ENCODE assay signal across 8 mouse cellular contexts in genomic region chr8:128415730-128416684, GRCm38 (mm10). TPM values are rescaled to one million over a fixed set of nuclear protein-coding genes. Genes with fewer than 3 reads are reported as not detected.
DNase-seq lines count a peak whose midpoint lies in the region; ATAC-seq and TF ChIP-seq lines count a peak whose summit lies in the region.

No protein-coding gene starts in this region.

- peaks cover 35% of the 10 kb centered on the region for H3K4me1 ChIP-seq in hindbrain, embryonic 10.5 days (replicated peaks)
- H3K4me1 ChIP-seq in hindbrain, embryonic 11.5 days (replicated peaks; ENCODE audit: control insufficient read depth, insufficient read depth, low read length) = peaks cover 7% of the 10 kb centered on the region; the same call in 1 of the 2 replicates
- peaks cover 32% of the 10 kb centered on the region for H3K4me1 ChIP-seq in forebrain, embryonic 16.5 days (replicated peaks; ENCODE audit: control insufficient read depth, insufficient read depth, low read length)
- H3K4me1 ChIP-seq in midbrain, embryonic 15.5 days = peaks cover 32% of the 10 kb centered on the region

- no peaks in the 10 kb centered on the region for H3K36me3 ChIP-seq in hindbrain, embryonic 10.5 days
- no peaks in the 10 kb centered on the region for H3K36me3 ChIP-seq in hindbrain, embryonic 11.5 days (ENCODE audit: control insufficient read depth, insufficient read depth, low read length)
- no peaks in the 10 kb centered on the region for H3K36me3 ChIP-seq in forebrain, embryonic 16.5 days (ENCODE audit: control insufficient read depth, insufficient read depth)
- no peaks in the 10 kb centered on the region for H3K36me3 ChIP-seq in midbrain, embryonic 15.5 days (replicated peaks)

- H3K27ac ChIP-seq in hindbrain, embryonic 10.5 days = peak overlapping the region; percentile 59; the same call in 1 of the 2 replicates
- no peak overlapping the region for H3K27ac ChIP-seq in hindbrain, embryonic 11.5 days (ENCODE audit: low read depth, low read length)
- H3K27ac ChIP-seq in forebrain, embryonic 16.5 days (ENCODE audit: low read length) = peak overlapping the region; percentile 1
- no peak overlapping the region for H3K27ac ChIP-seq in layer of hippocampus, adult 2 months
- peak overlapping the region; percentile 61 for H3K27ac ChIP-seq in midbrain, embryonic 15.5 days

- H3K9me3 ChIP-seq in hindbrain, embryonic 10.5 days = no peaks in the 10 kb centered on the region
- no peaks in the 10 kb centered on the region for H3K9me3 ChIP-seq in hindbrain, embryonic 11.5 days (ENCODE audit: control insufficient read depth, low read length)
- no peaks in the 10 kb centered on the region for H3K9me3 ChIP-seq in forebrain, embryonic 16.5 days (ENCODE audit: control insufficient read depth, low read length)
- no peaks in the 10 kb centered on the region for H3K9me3 ChIP-seq in midbrain, embryonic 15.5 days

- no peak for TF ChIP-seq CTCF in layer of hippocampus, adult 2 months (conservative IDR thresholded peaks at IDR 0.05)

- H3K4me2 ChIP-seq in hindbrain, embryonic 11.5 days (replicated peaks; ENCODE audit: low read depth, low read length) = no peak overlapping the region
- H3K4me2 ChIP-seq in forebrain, embryonic 16.5 days (ENCODE audit: low read length) = no peak overlapping the region
- no peak overlapping the region for H3K4me2 ChIP-seq in midbrain, embryonic 15.5 days

- DNase-seq in hindbrain, embryonic 10.5 days (ENCODE audit: low spot score) = no peak
- DNase-seq in hindbrain, embryonic 11.5 days (ENCODE audit: low spot score) = no peak
- peak; percentile 41 to 60 for DNase-seq in layer of hippocampus, adult 2 months (ENCODE audit: low spot score in 2 of 2)
- no peak for DNase-seq in urinary bladder, postnatal 25 days (ENCODE audit: low spot score)
- no peak for DNase-seq in embryo, embryonic 10.5 days (ENCODE audit: low spot score)
- DNase-seq in Muller cell, postnatal 12 days (ENCODE audit: inconsistent ontology term) = no peak

- H3K9ac ChIP-seq in hindbrain, embryonic 11.5 days (ENCODE audit: low read depth, low read length) = no peak overlapping the region
- H3K9ac ChIP-seq in forebrain, embryonic 16.5 days (replicated peaks; ENCODE audit: low read depth, low read length) = no peak overlapping the region
- H3K9ac ChIP-seq in midbrain, embryonic 15.5 days = no peak overlapping the region

- H3K4me3 ChIP-seq in hindbrain, embryonic 10.5 days = no peak overlapping the region
- H3K4me3 ChIP-seq in hindbrain, embryonic 11.5 days (ENCODE audit: low read depth, low read length) = no peak overlapping the region
- no peak overlapping the region for H3K4me3 ChIP-seq in forebrain, embryonic 16.5 days (replicated peaks; ENCODE audit: low read length)
- no peak overlapping the region for H3K4me3 ChIP-seq in layer of hippocampus, adult 2 months
- no peak overlapping the region for H3K4me3 ChIP-seq in midbrain, embryonic 15.5 days

- ATAC-seq in hindbrain, embryonic 11.5 days (ENCODE audit: low FRiP score) = no peak
- ATAC-seq in forebrain, embryonic 16.5 days = peak; percentile 88
- ATAC-seq in midbrain, embryonic 15.5 days (replicated peaks) = peak; percentile 77

- H3K27me3 ChIP-seq in hindbrain, embryonic 10.5 days (ENCODE audit: insufficient read depth, poor library complexity, severe bottlenecking) = no peaks in the 10 kb centered on the region
- no peaks in the 10 kb centered on the region for H3K27me3 ChIP-seq in hindbrain, embryonic 11.5 days (ENCODE audit: control insufficient read depth, insufficient read depth, low read length)
- H3K27me3 ChIP-seq in forebrain, embryonic 16.5 days (replicated peaks; ENCODE audit: control insufficient read depth, insufficient read depth, low read length) = no peaks in the 10 kb centered on the region
- H3K27me3 ChIP-seq in midbrain, embryonic 15.5 days (replicated peaks) = no peaks in the 10 kb centered on the region

- 68% methylated on average over 4 of the region's 4 CpGs for WGBS in hindbrain, embryonic 10.5 days
- WGBS in hindbrain, embryonic 11.5 days = 70% methylated on average over 4 of the region's 4 CpGs
- 21% methylated on average over 4 of the region's 4 CpGs for WGBS in forebrain, embryonic 16.5 days
- 32% methylated on average over 4 of the region's 4 CpGs for WGBS in midbrain, embryonic 15.5 days

RNA-seq across cellular contexts. Expression of gene Nrp1, which starts 57.6 kb away (rescaled TPM):
- 34.8 and 39.2 TPM in 2 replicates for polyA plus RNA-seq in hindbrain, embryonic 10.5 days (2016; fragmentation: Nextera tagmentation; extraction: Ambion mirVana)
- 29.1 and 34.3 TPM in 2 replicates for polyA plus RNA-seq in hindbrain, embryonic 11.5 days (2014; fragmentation: Nextera tagmentation; extraction: Ambion mirVana)
- 143 and 164 TPM in 2 replicates for polyA plus RNA-seq in forebrain, embryonic 16.5 days (2015; fragmentation: Nextera tagmentation; extraction: Ambion mirVana)
- 100 to 1,000 TPM in 1 of 2 experiments, 10 to 100 TPM in 1; 98.8 to 106 TPM for total RNA-seq in layer of hippocampus, adult 2 months (2021)
- polyA plus RNA-seq in midbrain, embryonic 15.5 days (2015; fragmentation: Nextera tagmentation; extraction: Ambion mirVana) = 77.4 and 89.0 TPM in 2 replicates

Comparison
In these comparisons a context has a peak if more than half of its experiments do, and no peak if none do; other contexts are left out.
1. H3K27ac ChIP-seq: peak in hindbrain, embryonic 10.5 days (single experiment), forebrain, embryonic 16.5 days (single experiment) and midbrain, embryonic 15.5 days (single experiment); none in hindbrain, embryonic 11.5 days (single experiment) and layer of hippocampus, adult 2 months (single experiment).
2. DNase-seq: peak in layer of hippocampus, adult 2 months (2 of 2); none in hindbrain, embryonic 10.5 days (single experiment), hindbrain, embryonic 11.5 days (single experiment), urinary bladder, postnatal 25 days (single experiment), embryo, embryonic 10.5 days (single experiment) and Muller cell, postnatal 12 days (single experiment).